Mouse (Mus musculus) intestine, postnatal 0 days (tissue): Measurements from ENCODE around the gene Epn2. TPM values are rescaled to one million over a fixed set of nuclear protein-coding genes. Genes with fewer than 3 reads are reported as not detected.

Experiments used
- ATAC-seq: fragments of 200-750 bp; cut with Nextera tagmentation; 2 replicates; pipeline ENCODE4 v1.8.0; 2017; ENCODE audit warnings: mild to moderate bottlenecking, moderate TSS enrichment, moderate library complexity
- H3K27ac ChIP-seq: fragments of 300-500 bp; sonication (generic); 2 replicates; pipeline ENCODE4 v1.5.1; 2014; ENCODE audit warnings: mild to moderate bottlenecking, low read depth, low read length, moderate library complexity
- H3K27me3 ChIP-seq: fragments of 300-500 bp; sonication (generic); replicated peaks from 2 replicates; pipeline ENCODE4 v1.6.1; 2014; ENCODE audit warnings: low read length, mixed read lengths; ENCODE audit not compliant: control insufficient read depth, insufficient read depth
- H3K36me3 ChIP-seq: fragments of 300-500 bp; sonication (generic); 2 replicates; pipeline ENCODE4 v1.6.1; 2014; ENCODE audit warnings: mild to moderate bottlenecking, moderate library complexity; ENCODE audit not compliant: control insufficient read depth, insufficient read depth
- H3K4me1 ChIP-seq: fragments of 300-500 bp; sonication (generic); replicated peaks from 2 replicates; pipeline ENCODE4 v1.6.1; 2014; ENCODE audit warnings: antibody characterized with exemption, low read length, mixed read lengths; ENCODE audit not compliant: control insufficient read depth, insufficient read depth
- H3K4me2 ChIP-seq: fragments of 300-500 bp; sonication (generic); replicated peaks from 2 replicates; pipeline ENCODE4 v1.6.1; 2014; ENCODE audit warnings: low read depth, mild to moderate bottlenecking, moderate library complexity
- H3K4me3 ChIP-seq: fragments of 300-500 bp; sonication (generic); 2 replicates; pipeline ENCODE4 v1.5.1; 2014; ENCODE audit warnings: low read depth, low read length
- H3K9ac ChIP-seq: fragments of 300-500 bp; sonication (generic); 2 replicates; pipeline ENCODE4 v1.6.1; 2014; ENCODE audit warnings: mild to moderate bottlenecking, low read depth, low read length
- H3K9me3 ChIP-seq: fragments of 300-500 bp; sonication (generic); 2 replicates; pipeline ENCODE4 v1.6.1; 2016; ENCODE audit warnings: mixed run types; ENCODE audit not compliant: control insufficient read depth
- CTCF ChIP-seq: sonication (generic); IDR thresholded peaks from 2 replicates; pipeline ENCODE4 v1.5.1; 2016; ENCODE audit warnings: low read depth, mild to moderate bottlenecking, control low read depth, antibody characterized with exemption, moderate library complexity
- WGBS: fragments of 180-500 bp; shearing (Covaris S2); extraction: QIAGEN DNeasy Blood & Tissue Kit; methylation state at CpG from one replicate; pipeline ENCODE4 v1.1.7; 2014; 5-methylcytosine and 5-hydroxymethylcytosine counted together
- polyA plus RNA-seq: library from polyadenylated mRNA; unstranded; fragments of >200 nt; fragmentation: Nextera tagmentation; extraction: Ambion mirVana; gene quantifications from 2 replicates; pipeline ENCODE4 v1.2.1, GENCODE M21; 2015

Epn2 gene
- polyA plus RNA-seq, 1 experiment from 2014 or later = 13.5 TPM

DNA sequence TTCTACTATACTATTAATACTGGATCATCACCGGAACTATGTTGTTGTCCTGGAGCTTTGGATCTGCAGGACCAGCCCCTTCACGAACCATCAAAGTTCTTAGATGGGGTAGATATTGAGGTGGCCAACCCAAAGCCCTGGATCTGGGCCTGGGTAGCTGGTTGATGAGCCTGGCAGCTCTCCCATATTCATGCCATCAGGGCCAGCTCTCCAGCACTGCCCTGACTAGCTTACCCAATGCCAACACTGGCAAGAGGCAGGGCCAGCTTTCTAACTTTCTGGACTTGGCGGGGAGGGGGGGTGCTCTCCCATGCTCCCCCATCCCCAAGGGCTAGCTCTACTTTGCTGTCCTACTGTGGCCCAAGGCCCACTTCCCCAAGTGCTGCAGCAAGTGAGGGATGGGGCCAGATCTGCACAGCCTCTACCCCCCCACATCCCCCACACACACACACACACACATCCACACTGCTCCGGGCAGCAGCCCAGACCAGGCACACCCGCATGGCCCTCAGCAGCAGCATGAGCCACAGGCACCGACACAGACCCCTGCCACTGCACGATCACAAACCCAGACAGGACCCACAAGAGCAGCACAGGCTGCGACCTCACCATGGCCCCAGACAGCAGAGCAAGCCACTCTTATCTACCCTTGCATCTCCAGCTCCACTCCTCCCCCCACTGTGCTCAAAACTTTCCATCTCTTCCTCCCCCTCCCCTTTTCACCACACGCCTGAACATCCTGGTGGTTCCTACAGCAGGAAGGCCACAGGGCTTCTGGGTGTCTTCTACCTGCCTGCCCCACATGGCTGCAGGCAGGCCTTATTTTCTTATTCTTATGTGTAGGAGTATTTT is 98.0 kb downstream of the Epn2 start:
- Histone ChIP-seq H3K9me3 (no peaks in the 10 kb centered on the region), H3K4me3 (no peak overlapping the region), H3K4me2 (no peak overlapping the region), H3K4me1 (no peaks in the 10 kb centered on the region), H3K36me3 (no peaks in the 10 kb centered on the region), H3K27me3 (no peaks in the 10 kb centered on the region), H3K27ac (no peak overlapping the region), H3K9ac (no peak overlapping the region)
- WGBS = 51% methylated on average over 9 of the region's 9 CpGs
- no peak for TF ChIP-seq CTCF
- ATAC-seq = no peak

DNA sequence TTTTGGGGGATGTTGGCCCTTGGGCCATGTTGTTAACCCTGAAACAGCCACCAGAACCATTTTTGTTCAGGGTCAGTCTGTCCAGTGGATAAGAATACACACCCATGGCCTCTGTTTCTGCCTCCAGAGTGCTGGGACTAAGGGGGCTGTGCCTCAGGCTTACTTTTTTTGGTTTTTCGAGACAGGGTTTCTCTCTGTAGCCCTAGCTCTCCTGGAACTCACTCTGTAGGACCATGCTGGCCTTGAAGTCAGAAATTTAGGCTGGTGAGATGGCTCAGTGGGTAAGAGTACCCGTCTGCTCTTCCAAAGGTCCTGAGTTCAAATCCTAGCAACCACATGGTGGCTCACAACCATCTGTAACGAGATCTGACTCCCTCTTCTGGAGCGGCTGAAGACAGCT is 100.7 kb downstream of the Epn2 start:
- Histone ChIP-seq H3K9ac (no peak overlapping the region), H3K36me3 (no peaks in the 10 kb centered on the region), H3K27me3 (no peaks in the 10 kb centered on the region), H3K9me3 (no peaks in the 10 kb centered on the region), H3K4me3 (no peak overlapping the region), H3K4me1 (no peaks in the 10 kb centered on the region), H3K27ac (no peak overlapping the region), H3K4me2 (no peak overlapping the region)
- 90% methylated on average over 4 of the region's 4 CpGs for WGBS
- ATAC-seq = no peak
- TF ChIP-seq CTCF = no peak

DNA sequence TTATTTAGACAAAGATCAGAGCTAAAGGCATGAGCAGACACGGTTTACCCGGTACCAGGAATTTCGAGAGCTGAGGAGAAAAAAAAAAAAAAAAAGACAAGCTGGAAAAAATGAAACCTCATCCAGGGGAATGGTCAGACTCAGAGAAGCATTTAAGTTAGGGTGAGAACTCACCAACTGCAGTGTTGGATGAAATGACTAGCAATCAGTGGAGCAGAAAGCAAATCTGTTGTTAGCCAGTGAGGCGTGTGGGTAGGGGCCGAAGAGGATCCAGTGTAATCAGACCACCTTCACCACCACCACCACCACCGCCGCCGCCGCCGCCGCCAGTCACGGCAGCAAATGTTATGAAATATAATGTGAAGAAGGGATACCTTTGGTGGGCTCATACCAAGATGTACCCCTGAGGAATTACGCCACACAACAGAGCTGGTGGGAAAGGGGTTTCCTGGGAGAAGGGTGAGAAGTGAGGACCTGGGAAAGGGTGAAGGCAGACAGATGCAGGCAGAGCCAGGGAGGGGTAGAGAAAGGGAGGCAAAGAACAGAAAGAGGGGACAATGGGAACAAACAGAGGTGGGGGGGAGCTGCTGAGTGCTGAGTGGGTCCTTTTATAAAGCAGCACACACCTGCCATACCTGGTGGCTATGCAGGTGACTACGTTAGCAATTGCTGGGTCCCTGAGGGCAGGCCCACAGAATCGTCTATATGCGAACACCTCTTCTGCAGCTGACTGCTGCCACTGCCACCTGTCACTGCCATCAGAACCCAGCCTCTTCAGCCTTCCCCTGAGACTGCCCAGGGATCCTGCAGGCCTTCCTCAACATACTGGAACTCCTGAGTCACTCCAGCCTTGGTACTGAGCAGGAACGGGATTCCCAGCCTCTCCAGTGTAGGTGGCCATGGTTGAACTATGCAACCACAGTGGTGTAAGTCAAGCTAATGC is 101.7 kb downstream of the Epn2 start:
- Histone ChIP-seq H3K4me2 (peak overlapping the region; percentile 51), H3K27ac (no peak overlapping the region), H3K4me1 (no peaks in the 10 kb centered on the region), H3K4me3 (no peak overlapping the region), H3K9ac (no peak overlapping the region), H3K9me3 (no peaks in the 10 kb centered on the region), H3K27me3 (no peaks in the 10 kb centered on the region), H3K36me3 (no peaks in the 10 kb centered on the region)
- WGBS = 69% methylated on average over 17 of the region's 17 CpGs
- no peak for ATAC-seq
- no peak for TF ChIP-seq CTCF

DNA sequence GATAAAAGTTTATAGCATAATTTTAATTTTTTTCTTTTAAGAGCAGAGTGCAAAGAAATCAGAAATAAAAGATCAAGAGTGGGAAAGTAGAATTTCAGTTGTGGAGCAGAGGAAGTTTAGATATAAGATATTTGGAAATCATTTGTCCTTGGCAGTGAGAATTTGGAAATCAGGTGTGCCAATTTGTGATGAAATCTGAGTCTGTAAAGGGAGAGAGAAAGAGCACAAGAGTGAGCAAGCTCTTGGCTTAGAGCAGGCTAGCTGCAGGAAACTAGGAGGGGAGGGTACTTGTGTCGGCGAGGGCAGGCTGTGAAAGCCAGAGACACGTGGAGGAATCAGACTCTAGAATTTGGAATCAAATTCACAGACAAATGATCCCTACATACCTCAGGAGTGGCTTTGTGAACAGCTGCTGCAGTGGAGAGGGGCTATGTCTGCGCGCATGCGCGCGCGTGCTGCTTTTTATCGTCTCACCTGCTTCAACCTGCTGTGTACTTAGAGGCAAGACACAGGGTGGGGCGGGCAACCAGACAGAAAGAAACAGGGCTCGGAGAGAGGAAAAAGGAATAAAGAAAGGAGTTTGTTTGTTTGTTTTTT is 102.6 kb downstream of the Epn2 start:
- ATAC-seq = no peak
- Histone ChIP-seq H3K9ac (no peak overlapping the region), H3K27me3 (no peaks in the 10 kb centered on the region), H3K9me3 (no peaks in the 10 kb centered on the region), H3K4me3 (no peak overlapping the region), H3K4me1 (no peaks in the 10 kb centered on the region), H3K27ac (no peak overlapping the region), H3K4me2 (peak overlapping the region; percentile 51), H3K36me3 (no peaks in the 10 kb centered on the region)
- TF ChIP-seq CTCF = no peak
- WGBS = 29% methylated on average over 12 of the region's 12 CpGs

DNA sequence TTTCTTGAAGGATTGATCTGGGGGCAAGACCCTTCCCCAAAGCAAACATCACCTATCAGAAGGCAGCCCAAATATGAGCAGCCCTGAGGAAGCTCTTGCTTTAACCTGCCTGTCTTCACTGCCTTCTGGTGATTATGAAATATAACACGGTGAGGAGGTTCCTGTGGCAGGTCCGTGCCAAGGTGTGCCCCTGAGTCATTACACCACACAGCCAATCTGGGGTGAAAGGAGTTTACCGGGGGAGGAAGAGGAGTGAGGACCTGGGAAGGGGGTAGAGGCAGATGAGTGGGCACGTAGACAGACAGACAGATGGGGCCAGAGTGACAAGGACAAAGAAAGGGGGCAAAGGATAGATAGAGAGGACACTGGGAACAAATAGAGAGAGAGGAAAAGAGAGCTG is 105.9 kb downstream of the Epn2 start:
- H3K27ac ChIP-seq = no peak overlapping the region
- no peaks in the 10 kb centered on the region for H3K27me3 ChIP-seq
- WGBS = 59% methylated on average over 4 of the region's 4 CpGs
- no peak for TF ChIP-seq CTCF
- no peaks in the 10 kb centered on the region for H3K4me1 ChIP-seq
- no peak overlapping the region for H3K4me3 ChIP-seq
- no peaks in the 10 kb centered on the region for H3K9me3 ChIP-seq
- H3K9ac ChIP-seq = no peak overlapping the region
- H3K36me3 ChIP-seq = no peaks in the 10 kb centered on the region
- no peak for ATAC-seq
- no peak overlapping the region for H3K4me2 ChIP-seq

DNA sequence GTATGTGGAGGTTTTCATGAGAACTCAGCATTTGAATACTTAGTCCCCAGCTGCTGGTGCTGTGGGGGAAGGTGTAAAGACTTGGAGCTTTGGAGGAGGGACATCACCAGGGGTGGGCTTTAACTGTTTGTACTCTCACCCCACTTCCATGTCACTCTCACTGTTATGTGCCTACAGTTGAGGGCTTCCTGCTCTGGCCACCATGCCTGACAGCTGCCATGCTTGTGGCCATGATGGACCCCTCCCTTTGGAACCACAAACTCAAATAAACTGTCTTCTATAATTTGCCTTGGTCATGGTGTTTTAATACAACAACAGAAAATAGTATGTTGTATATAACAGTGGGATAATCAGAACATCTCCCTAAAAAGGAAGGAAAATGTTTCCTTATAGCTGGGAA is 108.6 kb downstream of the Epn2 start:
- Histone ChIP-seq H3K9me3 (no peaks in the 10 kb centered on the region), H3K4me3 (no peak overlapping the region), H3K9ac (no peak overlapping the region), H3K4me1 (no peaks in the 10 kb centered on the region), H3K27ac (no peak overlapping the region), H3K4me2 (no peak overlapping the region), H3K36me3 (no peaks in the 10 kb centered on the region), H3K27me3 (no peaks in the 10 kb centered on the region)
- TF ChIP-seq CTCF = no peak
- ATAC-seq = no peak
